Mouse (Mus musculus) MEL (cell line): Measurements from ENCODE around the gene Mavs. TPM values are rescaled to one million over a fixed set of nuclear protein-coding genes. Genes with fewer than 3 reads are reported as not detected.

Source experiments
- DNase-seq: peaks from one replicate; pipeline ENCODE4 v3.0.0; 2011; ENCODE audit warnings: low read depth, low spot score
- H3K27ac ChIP-seq: 2 replicates; pipeline ENCODE4 v1.5.1; 2012; ENCODE audit warnings: low read depth, mild to moderate bottlenecking, control low read depth, low read length, moderate library complexity; ENCODE audit not compliant: control insufficient read depth
- H3K27me3 ChIP-seq, 2 experiments: fragments of 150-350 bp in 1 of 2; sonication (generic) in 1 of 2; 2 replicates each; pipeline ENCODE4 v1.6.1; 2012; ENCODE audit warnings: low read length in 2 of 2, mild to moderate bottlenecking in 2 of 2, improper control_type of control experiment in 1 of 2, moderate library complexity in 1 of 2; ENCODE audit not compliant: insufficient read depth in 2 of 2, control insufficient read depth in 1 of 2
- H3K36me3 ChIP-seq, 2 experiments: 2 replicates each; pipeline ENCODE4 v1.6.1; 2012 to 2014; ENCODE audit warnings: low read length in 2 of 2, improper control_type of control experiment in 1 of 2, inconsistent platforms in 1 of 2, mild to moderate bottlenecking in 1 of 2; ENCODE audit not compliant: insufficient read depth in 2 of 2, control insufficient read depth in 1 of 2
- H3K4me1 ChIP-seq, 2 experiments: fragments of 150-350 bp in 1 of 2; sonication (generic) in 1 of 2; 2 replicates each; pipeline ENCODE4 v1.6.1; 2012; ENCODE audit warnings: low read length in 2 of 2, improper control_type of control experiment in 1 of 2, mild to moderate bottlenecking in 1 of 2; ENCODE audit not compliant: insufficient read depth in 2 of 2, control insufficient read depth in 1 of 2
- H3K4me3 ChIP-seq, 2 experiments: fragments of 150-350 bp in 1 of 2; sonication (generic) in 1 of 2; 2 replicates each; pipeline ENCODE4 v1.5.1; 2012; ENCODE audit warnings: low read depth in 2 of 2, low read length in 2 of 2, mild to moderate bottlenecking in 2 of 2, moderate library complexity in 2 of 2, control low read depth in 1 of 2, improper control_type of control experiment in 1 of 2; ENCODE audit not compliant: control insufficient read depth in 1 of 2, insufficient read depth in 1 of 2
- H3K79me2 ChIP-seq: 2 replicates; pipeline ENCODE4 v1.6.1; 2012; ENCODE audit warnings: mild to moderate bottlenecking, low read length, moderate library complexity; ENCODE audit not compliant: control insufficient read depth, poor library complexity, insufficient read depth
- H3K9ac ChIP-seq: 2 replicates; pipeline ENCODE4 v1.6.1; 2012; ENCODE audit warnings: low read depth, mild to moderate bottlenecking, control low read depth, low read length, moderate library complexity; ENCODE audit not compliant: control insufficient read depth, poor library complexity, severe bottlenecking
- H3K9me3 ChIP-seq: fragments of 150-350 bp; sonication (generic); replicated peaks from 2 replicates; pipeline ENCODE4 v1.6.1; 2012; ENCODE audit warnings: mild to moderate bottlenecking, low read length, improper control_type of control experiment, moderate library complexity; ENCODE audit not compliant: insufficient read depth
- BHLHE40 ChIP-seq: IDR thresholded peaks from 2 replicates; pipeline ENCODE4 v1.6.1; 2012; ENCODE audit warnings: low read depth, mild to moderate bottlenecking, inconsistent platforms, low read length, improper control_type of control experiment, borderline replicate concordance
- CHD1 ChIP-seq: IDR thresholded peaks from 2 replicates; pipeline ENCODE4 v1.6.1; 2012; ENCODE audit warnings: low read depth, mild to moderate bottlenecking, inconsistent platforms, low read length, improper control_type of control experiment
- CHD2 ChIP-seq: IDR thresholded peaks from 2 replicates; pipeline ENCODE4 v1.6.1; 2011; ENCODE audit warnings: low read length, improper control_type of control experiment
- EP300 ChIP-seq, 2 experiments: IDR thresholded peaks; 2 replicates each; pipeline ENCODE4 v1.6.1; 2011; ENCODE audit warnings: improper control_type of control experiment in 2 of 2, low read length in 2 of 2, low read depth in 1 of 2, mild to moderate bottlenecking in 1 of 2
- GATA1 ChIP-seq: IDR thresholded peaks from 2 replicates; pipeline ENCODE4 v1.6.1; 2011; ENCODE audit warnings: low read depth, low read length, improper control_type of control experiment
- JUND ChIP-seq: IDR thresholded peaks from 2 replicates; pipeline ENCODE4 v1.6.1; 2011; ENCODE audit warnings: low read depth, mild to moderate bottlenecking, improper control_type of control experiment, low read length
- KAT2A ChIP-seq: conservative IDR thresholded peaks from 2 replicates; pipeline ENCODE4 v1.6.1; 2012; ENCODE audit warnings: low read depth, low read length, improper control_type of control experiment, inconsistent platforms
- MAFK ChIP-seq: IDR thresholded peaks from 2 replicates; pipeline ENCODE4 v1.6.1; 2011; ENCODE audit warnings: low read depth, mild to moderate bottlenecking, low read length, improper control_type of control experiment, borderline replicate concordance
- MEF2A ChIP-seq: IDR thresholded peaks from 2 replicates; pipeline ENCODE4 v1.6.1; 2014; ENCODE audit warnings: low read depth, mild to moderate bottlenecking, inconsistent platforms, low read length, improper control_type of control experiment; ENCODE audit not compliant: poor library complexity, insufficient replicate concordance, severe bottlenecking; ENCODE audit errors: extremely low read depth
- MXI1 ChIP-seq: IDR thresholded peaks from 2 replicates; pipeline ENCODE4 v1.6.1; 2011; ENCODE audit warnings: mild to moderate bottlenecking, low read depth, low read length, improper control_type of control experiment
- MYB ChIP-seq: IDR thresholded peaks from 2 replicates; pipeline ENCODE4 v1.6.1; 2011; ENCODE audit warnings: mild to moderate bottlenecking, low read depth, low read length, improper control_type of control experiment
- NELFE ChIP-seq: IDR thresholded peaks from 2 replicates; pipeline ENCODE4 v1.6.1; 2011; ENCODE audit warnings: low read depth, low read length, improper control_type of control experiment
- POLR2A ChIP-seq, 2 experiments: IDR thresholded peaks; 2 replicates each; pipeline ENCODE4 v1.6.1; 2011 to 2012; ENCODE audit warnings: low read length in 2 of 2, mild to moderate bottlenecking in 2 of 2, control low read depth in 1 of 2, improper control_type of control experiment in 1 of 2, low read depth in 1 of 2, moderate library complexity in 1 of 2; ENCODE audit not compliant: control insufficient read depth in 1 of 2, insufficient read depth in 1 of 2, poor library complexity in 1 of 2
- POLR2AphosphoS2 ChIP-seq: IDR thresholded peaks from 2 replicates; pipeline ENCODE4 v1.6.1; 2011; ENCODE audit warnings: low read length, improper control_type of control experiment
- POLR2AphosphoS5 ChIP-seq: IDR thresholded peaks from 2 replicates; pipeline ENCODE4 v1.6.1; 2012; ENCODE audit warnings: low read depth, borderline replicate concordance, mild to moderate bottlenecking, inconsistent platforms, low read length, moderate library complexity, mixed read lengths
- SIN3A ChIP-seq: IDR thresholded peaks from 2 replicates; pipeline ENCODE4 v1.6.1; 2012; ENCODE audit warnings: low read length, improper control_type of control experiment, inconsistent platforms
- SMC3 ChIP-seq: IDR thresholded peaks from 2 replicates; pipeline ENCODE4 v1.6.1; 2011; ENCODE audit warnings: low read depth, low read length, improper control_type of control experiment
- TAL1 ChIP-seq: IDR thresholded peaks from 2 replicates; pipeline ENCODE4 v1.6.1; 2012; ENCODE audit warnings: mild to moderate bottlenecking, inconsistent platforms, low read length, moderate library complexity, mixed read lengths
- USF1 ChIP-seq: IDR thresholded peaks from 2 replicates; pipeline ENCODE4 v1.6.1; 2014; ENCODE audit warnings: low read depth, mild to moderate bottlenecking, inconsistent platforms, low read length, improper control_type of control experiment, moderate library complexity
- ZC3H11A ChIP-seq: IDR thresholded peaks from 2 replicates; pipeline ENCODE4 v1.6.1; 2012; ENCODE audit warnings: low read depth, mild to moderate bottlenecking, inconsistent platforms, low read length, improper control_type of control experiment
- ZKSCAN1 ChIP-seq: IDR thresholded peaks from 2 replicates; pipeline ENCODE4 v1.6.1; 2012; ENCODE audit warnings: low read depth, mild to moderate bottlenecking, inconsistent platforms, low read length, improper control_type of control experiment, moderate library complexity
- ZNF384 ChIP-seq: IDR thresholded peaks from 2 replicates; pipeline ENCODE4 v1.6.1; 2012; ENCODE audit warnings: low read depth, mild to moderate bottlenecking, inconsistent platforms, low read length, improper control_type of control experiment
- polyA plus RNA-seq, 2 experiments: library from polyadenylated mRNA; stranded (reverse) in 1 of 2; unstranded in 1 of 2; fragments of >175 nt in 1 of 2; fragments of >200 nt in 1 of 2; gene quantifications; 2 replicates each; pipeline versions ENCODE4 v1.2.1 to v1.2.4; 2012; ENCODE audit warnings: low replicate concordance in 2 of 2, low read depth in 1 of 2; ENCODE audit not compliant: insufficient read length in 2 of 2, insufficient read depth in 1 of 2, missing spikeins in 1 of 2
- total RNA-seq: library from RNA; depleted of rRNA; stranded (reverse); fragments of 300-350 nt; gene quantifications from 2 replicates; pipeline ENCODE4 v1.2.3, GENCODE M21; 2012

Mavs gene
- total and polyA plus RNA-seq, 3 experiments, result 21.3 to 32.1 TPM; not detected in 1

DNA sequence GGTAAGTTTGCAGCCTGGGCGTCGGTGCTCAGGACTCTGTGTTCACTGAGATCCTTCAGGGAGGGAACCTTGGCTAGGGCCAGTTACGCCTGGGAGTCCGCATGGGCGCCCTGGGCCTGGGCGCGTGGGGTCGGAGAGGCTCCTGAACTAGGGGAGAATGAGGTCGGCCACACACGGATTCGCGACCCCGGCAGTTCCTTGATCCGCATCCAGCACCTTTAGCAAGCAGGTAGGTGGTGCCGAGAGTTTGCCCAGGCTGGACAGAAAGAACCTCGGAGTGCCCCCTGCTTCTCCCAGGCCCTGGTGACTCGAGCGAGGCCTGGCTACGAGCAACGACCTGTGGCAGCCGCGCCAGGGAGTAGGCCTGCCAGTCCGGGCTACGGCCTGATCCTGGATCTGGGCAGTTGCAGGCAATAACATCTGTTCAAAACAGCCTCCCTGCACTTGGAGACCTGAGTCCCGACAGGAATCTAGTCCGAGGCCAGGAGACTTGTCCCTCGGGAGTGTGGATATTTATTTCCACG, 326 bp downstream of the Mavs start:
- TF ChIP-seq USF1, result no peak; the same call in 1 of the 2 replicates
- TF ChIP-seq ZC3H11A, result no peak
- 0 out of 2 replicates have a peak, but pooled peaks have one; percentile 8 for TF ChIP-seq CHD2
- no peak for TF ChIP-seq MYB
- TF ChIP-seq CHD1, result no peak
- TF ChIP-seq GATA1, result no peak
- no peak for TF ChIP-seq ZKSCAN1
- no peak for TF ChIP-seq SMC3
- TF ChIP-seq NELFE, result no peak
- no peak; the same call in 1 of the 2 replicates for TF ChIP-seq POLR2AphosphoS2
- peak; percentile 58 for TF ChIP-seq MXI1
- TF ChIP-seq BHLHE40, result no peak
- no peak for TF ChIP-seq JUND
- no peak for TF ChIP-seq TAL1
- TF ChIP-seq SIN3A, result peak; percentile 11; the same call in 1 of the 2 replicates
- no peak for TF ChIP-seq ZNF384
- no peak for TF ChIP-seq EP300 (IDR thresholded peaks at IDR 0.05; ENCODE audit: low read depth in 1 of 2, low read length in 2 of 2)
- TF ChIP-seq MAFK, result no peak
- TF ChIP-seq POLR2A (IDR thresholded peaks at IDR 0.05; ENCODE audit: control insufficient read depth in 1 of 2, insufficient read depth in 1 of 2, low read depth in 1 of 2, low read length in 2 of 2, poor library complexity in 1 of 2), result peak in 1 of 2 experiments; percentile 90; a peak in 3 of 4 replicates
- no peak for TF ChIP-seq MEF2A
- no peak for TF ChIP-seq POLR2AphosphoS5
- no peak; the same call in 1 of the 2 replicates for TF ChIP-seq KAT2A
- TF ChIP-seq, all 39 proteins: peak for 4
- Histone ChIP-seq H3K9me3 (no peaks in the 10 kb centered on the region), H3K27ac (peak overlapping the region; percentile 64), H3K4me3 (peak overlapping the region; percentile 70 to 75), H3K27me3 (no peaks in the 10 kb centered on the region), H3K9ac (peak overlapping the region; percentile 80), H3K79me2 (peaks cover 11% of the 10 kb centered on the region), H3K4me1 (peaks cover 8 to 18% of the 10 kb centered on the region in 2 experiments), H3K36me3 (peaks cover 0 to 22% of the 10 kb centered on the region in 2 experiments; a peak in 3 of 4 replicates)
- DNase-seq, result no peak
